In genomic region chr11:22846093-22846835, GRCm38 (mm10) we compare ENCODE assay signal across 14 mouse cellular contexts. TPM values are rescaled to one million over a fixed set of nuclear protein-coding genes. Genes with fewer than 3 reads are reported as not detected.
A peak's percentile ranks its signal among the peaks of the same experiment; 100 is the strongest.
DNase-seq lines count a peak whose midpoint lies in the region; ATAC-seq and TF ChIP-seq lines count a peak whose summit lies in the region.
"Had no signal": no experiment of that assay in that cellular context is flagged by ENCODE, and none has a peak within 500 bp of the region (broad histone marks: within the 10 kb centered on the region; RNA-seq: fewer than 3 reads in every experiment).

No protein-coding gene starts in this region.

- no peak for TF ChIP-seq CTCF in heart, postnatal 0 days (IDR thresholded peaks at IDR 0.05; ENCODE audit: low read depth)
- TF ChIP-seq CTCF in spleen, adult 2 months (IDR thresholded peaks at IDR 0.05; ENCODE audit: extremely low read depth, insufficient read depth, insufficient read length, insufficient replicate concordance): no peak
- TF ChIP-seq CTCF in liver, embryonic 14.5 days (IDR thresholded peaks at IDR 0.05; ENCODE audit: low read depth): no peak

- H3K4me2 ChIP-seq in heart, postnatal 0 days (ENCODE audit: low read depth, low read length): no peak overlapping the region
- H3K4me2 ChIP-seq in liver, embryonic 14.5 days (ENCODE audit: low read depth): peak overlapping the region; percentile 37
- H3K4me2 ChIP-seq: embryonic facial prominence, embryonic 13.5 days; forebrain, embryonic 15.5 days; heart, embryonic 15.5 days; intestine, embryonic 15.5 days had no signal

- TF ChIP-seq EP300 in heart, postnatal 0 days (IDR thresholded peaks at IDR 0.05; ENCODE audit: low read depth): no peak
- TF ChIP-seq EP300 in liver, embryonic 14.5 days (IDR thresholded peaks at IDR 0.05; ENCODE audit: low read depth): no peak

- no peak overlapping the region for H3K9ac ChIP-seq in heart, postnatal 0 days (replicated peaks; ENCODE audit: low read depth, low read length)
- H3K9ac ChIP-seq in liver, embryonic 14.5 days (replicated peaks): 0 out of 2 replicates have a peak overlapping the region, but pooled peaks have one; percentile 11
- H3K9ac ChIP-seq: embryonic facial prominence, embryonic 13.5 days; forebrain, embryonic 15.5 days; heart, embryonic 15.5 days; intestine, embryonic 15.5 days had no signal

- DNase-seq in heart, postnatal 0 days (ENCODE audit: low spot score): no peak
- no peak for DNase-seq in heart, postnatal 4 days
- no peak for DNase-seq in spleen, adult 2 months (ENCODE audit: low read depth in 1 of 2, low spot score in 2 of 2)
- no peak for DNase-seq in spleen, postnatal 14 days (ENCODE audit: low spot score in 2 of 2)
- no peak for DNase-seq in liver, embryonic 14.5 days (ENCODE audit: low read depth in 3 of 3, low spot score in 3 of 3)
- DNase-seq in thymus, postnatal 36 days: peak; percentile 50 to 57
- DNase-seq in right cerebral cortex, adult 18-20 months: no peak
- no peak for DNase-seq in heart, adult 8-10 months (ENCODE audit: low spot score)
- DNase-seq: gastrocnemius, postnatal 25 days; lung, adult 18-20 months had no signal

- TF ChIP-seq POLR2A in spleen, adult 2 months (IDR thresholded peaks at IDR 0.05; ENCODE audit: low read depth, low read length): no peak

- peak overlapping the region; percentile 2; the same call in 1 of the 2 replicates for H3K27ac ChIP-seq in heart, postnatal 0 days (ENCODE audit: low read depth)
- peak overlapping the region; percentile 79 for H3K27ac ChIP-seq in spleen, adult 2 months (ENCODE audit: insufficient read depth, low read length)
- H3K27ac ChIP-seq in liver, embryonic 14.5 days: peak overlapping the region; percentile 43
- H3K27ac ChIP-seq: embryonic facial prominence, embryonic 13.5 days; forebrain, embryonic 15.5 days; heart, embryonic 15.5 days had no signal

- ATAC-seq in heart, postnatal 0 days (ENCODE audit: insufficient read depth, low read depth): no peak
- 0 out of 2 replicates have a peak, but pooled peaks have one; percentile 14 for ATAC-seq in liver, embryonic 14.5 days (ENCODE audit: insufficient read depth)
- ATAC-seq: forebrain, embryonic 15.5 days had no signal

- 63% methylated on average over 6 of the region's 6 CpGs for WGBS in heart, postnatal 0 days
- 10% methylated on average over 6 of the region's 6 CpGs for WGBS in spleen, adult 2 months
- WGBS in liver, embryonic 14.5 days (ENCODE audit: insufficient replicate concordance): 17% methylated on average over 6 of the region's 6 CpGs

- H3K27me3 ChIP-seq in heart, postnatal 0 days (ENCODE audit: control insufficient read depth, insufficient read depth, low read length): no peaks in the 10 kb centered on the region
- no peaks in the 10 kb centered on the region for H3K27me3 ChIP-seq in spleen, adult 2 months (ENCODE audit: control insufficient read depth, insufficient read depth, low read length)
- H3K27me3 ChIP-seq in liver, embryonic 14.5 days (ENCODE audit: control insufficient read depth, insufficient read depth, low read length): no peaks in the 10 kb centered on the region
- H3K27me3 ChIP-seq: embryonic facial prominence, embryonic 13.5 days; forebrain, embryonic 15.5 days; heart, embryonic 15.5 days; intestine, embryonic 15.5 days had no signal

- H3K4me1 ChIP-seq in heart, postnatal 0 days (ENCODE audit: control insufficient read depth, insufficient read depth): peaks cover 68% of the 10 kb centered on the region
- H3K4me1 ChIP-seq in spleen, adult 2 months (ENCODE audit: control insufficient read depth, insufficient read depth, insufficient read length): peaks cover 64% of the 10 kb centered on the region
- peaks cover 75 to 79% of the 10 kb centered on the region in 2 experiments for H3K4me1 ChIP-seq in liver, embryonic 14.5 days (replicated peaks; ENCODE audit: control insufficient read depth in 2 of 2, insufficient read depth in 2 of 2, low read length in 1 of 2)
- H3K4me1 ChIP-seq: forebrain, embryonic 15.5 days had no signal

- H3K36me3 ChIP-seq in heart, postnatal 0 days (replicated peaks; ENCODE audit: control insufficient read depth, insufficient read depth, low read length): no peaks in the 10 kb centered on the region
- no peaks in the 10 kb centered on the region for H3K36me3 ChIP-seq in spleen, adult 2 months (ENCODE audit: control insufficient read depth, insufficient read depth, low read length)
- no peaks in the 10 kb centered on the region for H3K36me3 ChIP-seq in liver, embryonic 14.5 days (replicated peaks; ENCODE audit: control insufficient read depth, insufficient read depth, low read depth)
- H3K36me3 ChIP-seq: embryonic facial prominence, embryonic 13.5 days; forebrain, embryonic 15.5 days; heart, embryonic 15.5 days; intestine, embryonic 15.5 days had no signal

- no peak overlapping the region for H3K4me3 ChIP-seq in heart, postnatal 0 days (ENCODE audit: low read depth, low read length)
- no peak overlapping the region for H3K4me3 ChIP-seq in spleen, adult 2 months (ENCODE audit: extremely low read depth, insufficient read depth, insufficient read length)
- H3K4me3 ChIP-seq in liver, embryonic 14.5 days (ENCODE audit: insufficient read depth in 1 of 2, low read depth in 2 of 2, low read length in 2 of 2): no peak overlapping the region; a peak in 1 of 4 replicates
- H3K4me3 ChIP-seq: embryonic facial prominence, embryonic 13.5 days; forebrain, embryonic 15.5 days; heart, embryonic 15.5 days; intestine, embryonic 15.5 days had no signal

- H3K9me3 ChIP-seq in heart, postnatal 0 days (replicated peaks; ENCODE audit: control insufficient read depth, low read length): no peaks in the 10 kb centered on the region
- no peaks in the 10 kb centered on the region for H3K9me3 ChIP-seq in liver, embryonic 14.5 days (ENCODE audit: control insufficient read depth, low read length)
- H3K9me3 ChIP-seq: embryonic facial prominence, embryonic 13.5 days; forebrain, embryonic 15.5 days; heart, embryonic 15.5 days; intestine, embryonic 15.5 days had no signal

RNA-seq across cellular contexts. Expression of gene B3gnt2, which starts 14.5 kb away (rescaled TPM):
- total RNA-seq in heart, postnatal 0 days (2014; rRNA removed; ENCODE audit: low replicate concordance): 14.3 and 22.6 TPM in 2 replicates
- polyA plus RNA-seq in heart, postnatal 0 days (2015; fragmentation: Nextera tagmentation; extraction: Ambion mirVana): 5.1 and 5.9 TPM in 2 replicates
- total RNA-seq in heart, postnatal 4 days (2021): 1 to 10 TPM; 7.4 to 8.1 TPM
- polyA plus RNA-seq in spleen, adult 2 months (2012; rRNA removed): 18.9 and 23.4 TPM in 2 replicates
- polyA plus RNA-seq in liver, embryonic 14.5 days (2012; rRNA removed): 2.2 and 2.3 TPM in 2 replicates
- 3.6 and 4.1 TPM in 2 replicates for polyA plus RNA-seq in liver, embryonic 14.5 days (2014; fragmentation: Nextera tagmentation; extraction: Ambion mirVana)
- 1 to 10 TPM; 3.0 to 9.4 (median 6.9) TPM for total RNA-seq in heart, adult 8-10 months (2022)

Comparison
In these comparisons a context has a peak if more than half of its experiments do, and no peak if none do; other contexts are left out.
1. DNase-seq: peak in thymus, postnatal 36 days (2 of 2); none in heart, postnatal 0 days (single experiment), heart, postnatal 4 days (single experiment), spleen, adult 2 months (0 of 2), spleen, postnatal 14 days (0 of 2), liver, embryonic 14.5 days (0 of 3), right cerebral cortex, adult 18-20 months (single experiment) and heart, adult 8-10 months (single experiment).
2. H3K27ac ChIP-seq: peak in every context shown above with its lines; median percentile 79 in spleen, adult 2 months; 43 in liver, embryonic 14.5 days; 2 in heart, postnatal 0 days.